Mouse (Mus musculus): ENCODE measurements around the gene Srl.

DNA sequence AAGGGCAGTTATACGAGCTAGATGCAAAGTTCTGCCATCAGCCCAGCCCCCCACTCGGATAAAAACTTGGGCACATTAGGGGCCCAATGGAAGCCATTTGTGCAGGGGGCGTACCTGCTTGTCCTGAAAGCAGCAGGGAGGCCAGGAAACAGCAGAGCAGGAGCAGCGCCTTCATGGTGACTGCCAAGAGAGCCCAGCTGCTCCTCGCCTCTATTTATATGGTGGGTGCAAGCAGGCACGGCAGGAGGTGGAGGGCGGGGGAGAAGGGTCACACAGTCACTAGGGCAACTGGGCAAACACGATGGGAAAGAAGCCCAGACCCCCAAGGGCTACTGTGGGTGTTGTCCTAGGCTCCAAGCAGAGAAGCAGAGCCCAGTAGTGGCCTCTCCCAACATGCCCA is 18.7 kb downstream of the Srl start:
- no peak for TF ChIP-seq POLR2A (IDR thresholded peaks at IDR 0.05; ENCODE audit: borderline replicate concordance, extremely low read depth, low read depth, low read length)
- no peak for TF ChIP-seq CTCF (IDR thresholded peaks at IDR 0.05; ENCODE audit: insufficient read depth, low read length)
